ENCODE assay signal across 12 mouse cellular contexts in the genomic region with DNA sequence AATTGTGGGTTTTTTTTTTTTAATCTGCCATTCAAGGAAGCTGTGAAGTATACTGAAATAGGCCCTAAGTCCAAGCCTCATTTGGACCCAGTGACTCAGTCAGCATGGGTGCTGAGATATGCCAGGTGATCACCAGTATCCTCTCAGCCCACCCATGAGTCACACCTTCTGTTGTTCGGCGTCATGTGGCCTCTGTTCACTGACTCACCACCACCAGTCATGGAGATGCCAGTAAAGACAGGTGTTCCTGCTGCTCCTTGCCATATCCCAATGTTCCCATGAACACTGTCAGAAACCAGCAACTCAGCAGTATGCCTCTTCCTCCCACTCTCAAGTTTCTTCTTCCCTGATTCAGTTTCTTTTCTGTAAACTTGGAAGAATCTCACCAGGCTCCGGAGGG. TPM values are rescaled to one million over a fixed set of nuclear protein-coding genes. Genes with fewer than 3 reads are reported as not detected.
DNase-seq lines count a peak whose midpoint lies in the region; ATAC-seq and TF ChIP-seq lines count a peak whose summit lies in the region.
"Had no signal": no experiment of that assay in that cellular context is flagged by ENCODE, and none has a peak within 500 bp of the region (broad histone marks: within the 10 kb centered on the region; RNA-seq: fewer than 3 reads in every experiment).

No protein-coding gene starts in this region.

- no peak for TF ChIP-seq POLR2A in cerebellum, adult 2 months (IDR thresholded peaks at IDR 0.05; ENCODE audit: borderline replicate concordance, insufficient read depth, low read length)

- no peak for TF ChIP-seq CTCF in cerebellum, adult 2 months (IDR thresholded peaks at IDR 0.05; ENCODE audit: borderline replicate concordance, insufficient read depth, low read depth, low read length)
- TF ChIP-seq CTCF in stomach, postnatal 0 days (IDR thresholded peaks at IDR 0.05; ENCODE audit: low read depth) = no peak

- ATAC-seq in megakaryocyte, adult 5-6 weeks (ENCODE audit: poor library complexity, severe bottlenecking) = no peak
- ATAC-seq in stomach, postnatal 0 days (ENCODE audit: low FRiP score, low TSS enrichment) = peak; percentile 92
- ATAC-seq in neural tube, embryonic 15.5 days (ENCODE audit: low FRiP score) = no peak
- ATAC-seq: forebrain, embryonic 16.5 days; hindbrain, postnatal 0 days had no signal

- H3K9me3 ChIP-seq in megakaryocyte, embryonic 14.5 days = no peaks in the 10 kb centered on the region
- H3K9me3 ChIP-seq in stomach, postnatal 0 days (ENCODE audit: control insufficient read depth, low read length) = no peaks in the 10 kb centered on the region
- H3K9me3 ChIP-seq in neural tube, embryonic 15.5 days (replicated peaks) = no peaks in the 10 kb centered on the region
- H3K9me3 ChIP-seq: embryonic facial prominence, embryonic 13.5 days; heart, embryonic 13.5 days; midbrain, embryonic 10.5 days had no signal

- H3K36me3 ChIP-seq in megakaryocyte, embryonic 14.5 days (replicated peaks; ENCODE audit: low read length) = no peaks in the 10 kb centered on the region
- H3K36me3 ChIP-seq in stomach, postnatal 0 days (ENCODE audit: control insufficient read depth, insufficient read depth, low read length) = no peaks in the 10 kb centered on the region
- no peaks in the 10 kb centered on the region for H3K36me3 ChIP-seq in neural tube, embryonic 15.5 days
- H3K36me3 ChIP-seq: embryonic facial prominence, embryonic 13.5 days; heart, embryonic 13.5 days; midbrain, embryonic 10.5 days had no signal

- H3K4me2 ChIP-seq in stomach, postnatal 0 days (replicated peaks; ENCODE audit: low read depth) = no peak overlapping the region
- H3K4me2 ChIP-seq in neural tube, embryonic 15.5 days = no peak overlapping the region
- H3K4me2 ChIP-seq: embryonic facial prominence, embryonic 13.5 days; heart, embryonic 13.5 days had no signal

- H3K27me3 ChIP-seq in megakaryocyte, embryonic 14.5 days (replicated peaks) = no peaks in the 10 kb centered on the region
- no peaks in the 10 kb centered on the region for H3K27me3 ChIP-seq in cerebellum, adult 2 months (ENCODE audit: control insufficient read depth, insufficient read depth, low read length)
- H3K27me3 ChIP-seq in stomach, postnatal 0 days (ENCODE audit: control insufficient read depth, insufficient read depth, low read length) = no peaks in the 10 kb centered on the region
- H3K27me3 ChIP-seq in neural tube, embryonic 15.5 days (replicated peaks) = no peaks in the 10 kb centered on the region
- H3K27me3 ChIP-seq: embryonic facial prominence, embryonic 13.5 days; heart, embryonic 13.5 days had no signal

- no peak for TF ChIP-seq EP300 in stomach, postnatal 0 days (optimal IDR thresholded peaks at IDR 0.05)

- no peak overlapping the region for H3K9ac ChIP-seq in stomach, postnatal 0 days (ENCODE audit: low read length)
- H3K9ac ChIP-seq in neural tube, embryonic 15.5 days (replicated peaks) = no peak overlapping the region
- H3K9ac ChIP-seq: embryonic facial prominence, embryonic 13.5 days; heart, embryonic 13.5 days had no signal

- no peak overlapping the region for H3K27ac ChIP-seq in cerebellum, adult 2 months (ENCODE audit: insufficient read depth, low read length)
- no peak overlapping the region for H3K27ac ChIP-seq in stomach, postnatal 0 days (replicated peaks)
- no peak overlapping the region for H3K27ac ChIP-seq in neural tube, embryonic 15.5 days (replicated peaks)
- H3K27ac ChIP-seq: embryonic facial prominence, embryonic 13.5 days; heart, embryonic 13.5 days; hindbrain, postnatal 0 days; midbrain, embryonic 10.5 days had no signal

- peaks cover 16% of the 10 kb centered on the region for H3K4me1 ChIP-seq in megakaryocyte, embryonic 14.5 days
- H3K4me1 ChIP-seq in cerebellum, adult 2 months (ENCODE audit: control insufficient read depth, insufficient read depth, low read length) = peaks cover 7% of the 10 kb centered on the region; the same call in 1 of the 2 replicates
- no peaks in the 10 kb centered on the region for H3K4me1 ChIP-seq in stomach, postnatal 0 days (replicated peaks; ENCODE audit: control insufficient read depth, insufficient read depth)
- no peaks in the 10 kb centered on the region for H3K4me1 ChIP-seq in neural tube, embryonic 15.5 days
- H3K4me1 ChIP-seq: embryonic facial prominence, embryonic 13.5 days; heart, embryonic 13.5 days; midbrain, embryonic 10.5 days had no signal

- peak; percentile 90 to 97 for DNase-seq in cerebellum, adult 2 months
- peak; percentile 58 to 68 for DNase-seq in layer of hippocampus, adult 8-10 months (ENCODE audit: low spot score in 2 of 2)
- peak; percentile 36 for DNase-seq in stomach, postnatal 0 days (ENCODE audit: low spot score)
- DNase-seq in natural killer cell, adult 2 months (ENCODE audit: low spot score in 2 of 2) = no peak

- peak overlapping the region; percentile 5 for H3K4me3 ChIP-seq in megakaryocyte, embryonic 14.5 days (replicated peaks)
- H3K4me3 ChIP-seq in cerebellum, adult 2 months (replicated peaks; ENCODE audit: insufficient read depth, low read depth, low read length) = no peak overlapping the region
- no peak overlapping the region for H3K4me3 ChIP-seq in stomach, postnatal 0 days (ENCODE audit: low read depth, low read length)
- no peak overlapping the region for H3K4me3 ChIP-seq in neural tube, embryonic 15.5 days (replicated peaks)
- H3K4me3 ChIP-seq: embryonic facial prominence, embryonic 13.5 days; heart, embryonic 13.5 days; midbrain, embryonic 10.5 days had no signal

- 13% methylated on average over 3 of the region's 3 CpGs for WGBS in cerebellum, adult 2 months
- 55% methylated on average over 3 of the region's 3 CpGs for WGBS in stomach, postnatal 0 days
- WGBS in neural tube, embryonic 15.5 days = 91% methylated on average over 3 of the region's 3 CpGs

RNA-seq across cellular contexts. Expression of gene Cavin2, which starts 45.6 kb away (rescaled TPM):
- polyA plus RNA-seq in megakaryocyte, embryonic 14.5 days (2012; ENCODE audit: insufficient read depth, low replicate concordance) = 22.5 and 55.0 TPM in 2 replicates
- not detected in 2 replicates for total RNA-seq in megakaryocyte, adult 5-6 weeks (2015)
- total RNA-seq in megakaryocyte, adult 5-6 weeks (2017) = 0.33 TPM in 1 of 2 replicates, not detected in the other
- polyA plus RNA-seq in cerebellum, adult 2 months (2012; rRNA removed) = 6.5 and 8.5 TPM in 2 replicates
- 1 to 10 TPM; 6.7 to 9.4 (median 8.4) TPM for total RNA-seq in layer of hippocampus, adult 8-10 months (2022)
- polyA plus RNA-seq in stomach, postnatal 0 days (2015; fragmentation: Nextera tagmentation; extraction: Ambion mirVana) = 42.5 and 46.1 TPM in 2 replicates
- 11.1 and 18.1 TPM in 2 replicates for polyA plus RNA-seq in neural tube, embryonic 15.5 days (2015; fragmentation: Nextera tagmentation; extraction: Ambion mirVana)

Comparison
In these comparisons a context has a peak if more than half of its experiments do, and no peak if none do; other contexts are left out.
1. DNase-seq: peak in cerebellum, adult 2 months (2 of 2), layer of hippocampus, adult 8-10 months (2 of 2) and stomach, postnatal 0 days (single experiment); none in natural killer cell, adult 2 months (0 of 2).